Mouse (Mus musculus) kidney, embryonic 16.5 days (tissue): ENCODE measurements around the gene Abca7. TPM values are rescaled to one million over a fixed set of nuclear protein-coding genes. Genes with fewer than 3 reads are reported as not detected.
A peak's percentile ranks its signal among the peaks of the same experiment; 100 is the strongest.
"Not testable (repeated sequence)": the region's sequence is repeated elsewhere in the genome, so short reads cannot be mapped to it uniquely, and the experiment has no call there.

Experiments used
- ATAC-seq: fragments of 200-750 bp; cut with Nextera tagmentation; 2 replicates; pipeline ENCODE4 v1.8.0; 2017; ENCODE audit warnings: moderate TSS enrichment; ENCODE audit not compliant: low FRiP score, low TSS enrichment
- H3K27ac ChIP-seq: fragments of 300-500 bp; sonication (generic); 2 replicates; pipeline ENCODE4 v1.5.1; 2014; ENCODE audit warnings: low read length
- H3K27me3 ChIP-seq: fragments of 300-500 bp; sonication (generic); 2 replicates; pipeline ENCODE4 v1.6.1; 2014; ENCODE audit warnings: low read length, control low read depth, mixed read lengths; ENCODE audit not compliant: insufficient read depth
- H3K36me3 ChIP-seq: fragments of 300-500 bp; sonication (generic); 2 replicates; pipeline ENCODE4 v1.6.1; 2014; ENCODE audit warnings: low read length, control low read depth, mixed read lengths; ENCODE audit not compliant: insufficient read depth
- H3K4me1 ChIP-seq: fragments of 300-500 bp; sonication (generic); 2 replicates; pipeline ENCODE4 v1.6.1; 2014; ENCODE audit warnings: low read length, control low read depth, mixed read lengths; ENCODE audit not compliant: insufficient read depth
- H3K4me2 ChIP-seq: fragments of 300-500 bp; sonication (generic); replicated peaks from 2 replicates; pipeline ENCODE4 v1.6.1; 2014; ENCODE audit warnings: low read depth, low read length
- H3K4me3 ChIP-seq: fragments of 300-500 bp; sonication (generic); 2 replicates; pipeline ENCODE4 v1.5.1; 2014; ENCODE audit warnings: mild to moderate bottlenecking, low read length
- H3K9ac ChIP-seq: fragments of 300-500 bp; sonication (generic); replicated peaks from 2 replicates; pipeline ENCODE4 v1.6.1; 2014; ENCODE audit warnings: low read length
- H3K9me3 ChIP-seq: fragments of 300-500 bp; sonication (generic); 2 replicates; pipeline ENCODE4 v1.6.1; 2016; ENCODE audit warnings: low read length, control low read depth
- WGBS: fragments of 180-500 bp; shearing (Covaris S2); extraction: QIAGEN DNeasy Blood & Tissue Kit; methylation state at CpG from one replicate; pipeline ENCODE4 v1.1.7; 2014; 5-methylcytosine and 5-hydroxymethylcytosine counted together
- polyA plus RNA-seq: library from polyadenylated mRNA; unstranded; fragments of >200 nt; fragmentation: Nextera tagmentation; extraction: Ambion mirVana; gene quantifications from 2 replicates; pipeline ENCODE4 v1.2.1, GENCODE M21; 2015

Gene Abca7
- polyA plus RNA-seq, 1 experiment from 2014 or later = 4.2 TPM

DNA sequence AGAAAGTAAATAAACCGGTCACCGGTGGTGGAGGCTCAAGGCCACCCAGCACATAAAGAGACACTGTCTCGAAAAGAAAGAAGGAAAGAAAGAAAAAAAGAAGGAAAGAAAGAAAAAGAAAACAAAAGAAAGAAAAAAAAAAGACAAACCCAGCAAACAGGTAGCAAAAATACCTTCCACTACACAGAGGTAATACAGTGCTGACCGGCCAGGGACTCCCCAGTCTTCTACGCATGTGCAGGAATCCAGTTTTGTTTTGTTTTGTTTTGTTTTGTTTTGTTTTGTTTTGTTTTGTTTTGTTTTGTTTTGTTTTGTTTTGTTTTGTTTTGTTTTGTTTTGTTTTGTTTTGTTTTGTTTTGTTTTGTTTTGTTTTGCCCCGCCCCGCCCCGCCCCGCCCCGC, 36.9 kb upstream of the Abca7 start:
- 30% methylated on average over 10 of the region's 10 CpGs for WGBS
- not testable (repeated sequence) for H3K9me3 ChIP-seq, H3K9ac ChIP-seq, H3K27me3 ChIP-seq, ATAC-seq
- Histone ChIP-seq H3K36me3 (peaks cover 21% of the 10 kb centered on the region), H3K27ac (0 out of 2 replicates have a peak overlapping the region, but pooled peaks have one; percentile 20), H3K4me3 (peak overlapping the region; percentile 84), H3K4me2 (peak overlapping the region; percentile 20; the same call in 1 of the 2 replicates), H3K4me1 (peaks cover 20% of the 10 kb centered on the region)

DNA sequence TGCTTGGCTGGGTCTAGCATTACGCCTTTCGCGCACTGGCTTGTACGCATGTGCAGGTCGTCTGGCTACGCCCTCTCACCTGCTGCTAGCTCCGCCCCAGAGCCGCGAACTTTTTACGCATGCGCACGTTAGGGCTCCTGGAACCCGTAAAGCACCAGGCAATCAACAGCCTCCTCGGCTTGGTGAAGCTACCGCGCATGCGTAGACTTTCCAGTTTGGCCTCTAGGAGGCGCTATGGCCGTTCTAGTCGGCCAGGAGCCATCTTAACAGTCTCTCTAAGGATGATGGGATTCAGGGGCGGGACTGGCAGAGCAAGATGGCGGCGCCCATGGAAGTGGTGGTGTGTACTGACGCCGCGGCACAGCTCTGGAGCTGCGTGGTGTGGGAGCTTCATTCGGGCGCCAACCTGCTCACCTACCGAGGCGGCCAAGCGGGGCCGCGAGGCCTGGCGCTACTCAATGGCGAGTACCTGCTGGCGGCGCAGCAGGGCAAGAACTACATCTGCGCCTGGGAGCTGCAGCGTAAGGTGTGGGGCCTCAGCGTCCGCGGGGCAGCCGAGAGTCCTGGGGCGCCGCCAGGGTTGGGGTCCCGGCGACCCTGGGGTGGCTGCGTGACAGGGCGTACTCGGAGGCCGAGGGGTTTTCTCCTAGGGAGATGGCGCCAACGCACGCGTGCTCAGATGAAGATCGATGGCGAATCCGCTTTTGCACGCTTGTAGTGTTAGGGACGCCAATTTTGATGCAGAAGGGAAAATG, 36.3 kb upstream of the Abca7 start, which contains the start of gene Wdr18:
Wdr18 (plus strand) TSS at position 306 of the 755 bp plus-strand sequence.
- Histone ChIP-seq H3K4me1 (peaks cover 20% of the 10 kb centered on the region), H3K27me3 (no peaks in the 10 kb centered on the region), H3K36me3 (peaks cover 26% of the 10 kb centered on the region), H3K9ac (peak within 1 kb of the TSS; percentile 78), H3K4me3 (peak within 1 kb of the TSS; percentile 84), H3K4me2 (peak within 1 kb of the TSS; percentile 83), H3K27ac (peak within 1 kb of the TSS; percentile 41), H3K9me3 (no peaks in the 10 kb centered on the region)
- ATAC-seq = peak; percentile 94
- WGBS = under 1% methylated on average over 61 of the region's 61 CpGs

DNA sequence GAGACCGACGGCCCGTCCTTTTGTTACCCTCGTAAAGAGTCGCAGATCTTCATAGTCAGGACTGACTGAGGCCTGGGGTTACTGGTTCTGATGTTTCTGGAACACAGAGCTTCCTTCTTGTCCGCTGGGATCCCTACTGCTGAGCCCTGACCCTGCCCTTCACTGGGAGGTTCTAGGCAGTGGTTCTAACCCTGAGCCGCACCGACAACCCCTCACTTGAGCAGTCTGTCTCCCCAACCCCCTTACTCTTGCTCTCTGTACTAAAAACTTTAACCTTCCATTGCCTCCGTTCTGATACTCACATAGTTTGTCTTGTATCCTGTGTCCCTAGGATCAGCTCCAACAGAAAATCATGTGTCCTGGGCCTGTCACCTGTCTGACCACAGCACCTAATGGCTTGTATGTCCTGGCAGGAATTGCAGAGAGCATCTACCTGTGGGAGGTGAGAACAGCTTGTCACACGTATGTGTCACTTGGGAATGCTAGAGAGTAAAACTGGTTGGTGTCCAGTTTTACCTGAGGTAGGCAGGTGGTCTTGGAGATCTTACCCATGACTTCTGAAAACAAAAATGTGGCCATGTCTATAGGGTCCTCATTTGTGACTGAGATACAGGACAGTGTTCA, 35.5 kb upstream of the Abca7 start:
- peaks cover 33% of the 10 kb centered on the region for H3K36me3 ChIP-seq
- H3K27ac ChIP-seq = peak overlapping the region; percentile 41
- H3K4me2 ChIP-seq = peak overlapping the region; percentile 83
- no peaks in the 10 kb centered on the region for H3K9me3 ChIP-seq
- H3K9ac ChIP-seq = peak overlapping the region; percentile 78
- H3K4me3 ChIP-seq = peak overlapping the region; percentile 84
- peaks cover 20% of the 10 kb centered on the region for H3K4me1 ChIP-seq
- WGBS = 13% methylated on average over 10 of the region's 10 CpGs
- no peak for ATAC-seq
- H3K27me3 ChIP-seq = no peaks in the 10 kb centered on the region

DNA sequence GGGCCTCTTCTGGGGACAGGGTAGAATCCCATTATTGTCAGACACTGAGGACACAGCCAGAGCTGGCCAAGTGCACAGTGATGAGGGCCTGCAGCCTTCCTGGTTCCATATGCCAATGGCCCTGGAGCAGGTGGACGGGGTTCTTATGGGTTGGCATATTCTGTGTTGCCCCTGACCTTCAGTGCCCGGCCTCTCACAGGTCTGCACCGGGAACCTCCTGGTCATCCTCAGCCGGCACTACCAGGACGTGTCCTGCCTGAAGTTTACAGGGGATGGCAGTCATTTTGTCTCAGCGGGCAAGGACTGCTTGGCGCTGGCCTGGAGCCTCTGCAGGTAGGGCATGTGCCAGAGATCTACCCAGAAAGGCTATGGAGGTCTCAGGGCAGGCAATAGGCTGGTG, 31.6 kb upstream of the Abca7 start:
- WGBS = 93% methylated on average over 7 of the region's 7 CpGs
- H3K9me3 ChIP-seq = no peaks in the 10 kb centered on the region

DNA sequence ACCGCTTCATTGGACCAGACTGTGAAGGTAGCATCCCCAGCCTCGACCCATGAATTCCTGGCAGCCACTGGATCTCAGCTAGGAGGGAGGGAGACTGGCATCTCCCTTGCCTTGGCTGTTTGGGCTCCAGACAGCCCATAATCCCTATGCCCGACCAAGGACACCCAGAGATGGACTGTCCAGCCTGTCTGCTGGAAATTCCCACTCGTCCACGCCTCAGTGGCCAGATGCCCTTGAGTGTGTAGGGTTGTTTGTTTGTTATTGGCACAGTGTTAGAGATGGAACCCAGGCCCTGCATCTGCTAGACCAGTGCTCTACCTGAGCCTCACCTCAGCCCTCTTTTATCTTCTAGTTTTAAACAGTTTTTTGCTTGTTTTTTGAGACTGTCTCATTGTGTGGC, 31.0 kb upstream of the Abca7 start:
- Histone ChIP-seq H3K9ac (no peak overlapping the region), H3K36me3 (peaks cover 57% of the 10 kb centered on the region), H3K4me2 (no peak overlapping the region), H3K4me1 (peaks cover 9% of the 10 kb centered on the region), H3K9me3 (no peaks in the 10 kb centered on the region), H3K27me3 (no peaks in the 10 kb centered on the region), H3K27ac (no peak overlapping the region), H3K4me3 (no peak overlapping the region)
- no peak for ATAC-seq
- 86% methylated on average over 5 of the region's 5 CpGs for WGBS

More for the DNA sequence above, 31.6 kb upstream of the Abca7 start:
- H3K4me3 ChIP-seq = no peak overlapping the region
- no peak overlapping the region for H3K9ac ChIP-seq
- H3K27me3 ChIP-seq = no peaks in the 10 kb centered on the region
- H3K4me2 ChIP-seq = no peak overlapping the region
- H3K27ac ChIP-seq = no peak overlapping the region
- peaks cover 9% of the 10 kb centered on the region for H3K4me1 ChIP-seq
- ATAC-seq = no peak
- peaks cover 57% of the 10 kb centered on the region for H3K36me3 ChIP-seq

DNA sequence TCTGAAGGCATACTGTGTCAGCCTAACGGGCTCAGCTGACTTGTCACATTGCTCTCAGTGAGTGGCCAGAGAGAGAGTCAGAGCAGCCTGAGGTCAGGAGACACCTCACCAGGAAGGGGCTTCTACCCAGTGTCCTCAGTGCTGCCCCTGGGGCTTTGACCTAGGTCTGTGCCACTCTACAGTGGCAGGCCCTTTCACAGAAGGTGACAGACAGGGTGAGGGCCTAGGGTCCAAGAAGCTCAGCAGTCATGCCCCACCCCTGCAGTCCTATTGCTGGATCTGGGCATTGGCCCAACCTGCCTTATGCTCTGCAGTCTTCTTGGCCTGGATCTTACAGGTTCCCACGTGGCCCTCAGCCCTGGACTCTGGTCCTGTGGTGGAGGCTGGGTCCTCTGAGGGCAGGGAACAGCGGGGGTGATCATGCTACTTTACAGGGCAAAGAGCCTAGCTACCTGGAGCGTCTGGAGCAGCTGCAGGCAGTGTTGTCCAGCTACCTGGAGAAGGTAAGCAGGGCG, 29.4 kb upstream of the Abca7 start:
- Histone ChIP-seq H3K4me3 (no peak overlapping the region), H3K27ac (no peak overlapping the region), H3K9ac (no peak overlapping the region), H3K9me3 (no peaks in the 10 kb centered on the region), H3K27me3 (peaks cover 7% of the 10 kb centered on the region), H3K4me2 (no peak overlapping the region), H3K36me3 (peaks cover 57% of the 10 kb centered on the region), H3K4me1 (peaks cover 9% of the 10 kb centered on the region)
- ATAC-seq = no peak
- 98% methylated on average over 5 of the region's 5 CpGs for WGBS

DNA sequence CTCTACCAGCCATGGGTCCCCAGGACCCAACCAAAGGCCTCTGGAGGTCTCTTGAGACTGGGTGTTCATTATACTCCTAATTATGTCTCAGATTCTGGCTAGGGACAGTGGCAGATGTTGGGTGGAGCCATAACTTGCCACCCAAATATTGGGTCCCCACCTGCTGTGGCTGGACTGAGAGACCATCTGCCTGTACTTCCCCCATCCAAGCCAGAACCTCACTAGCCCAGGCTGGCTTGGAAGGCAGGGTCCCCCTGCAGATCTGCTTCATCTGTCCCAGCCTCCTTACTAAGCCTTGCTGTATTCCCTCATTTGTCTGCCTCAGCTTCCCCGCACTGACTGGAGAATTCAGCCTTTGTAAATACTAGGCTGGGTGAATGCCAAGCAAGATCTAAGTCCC, 28.1 kb upstream of the Abca7 start:
- Histone ChIP-seq H3K36me3 (peaks cover 49% of the 10 kb centered on the region), H3K27me3 (peaks cover 13% of the 10 kb centered on the region), H3K4me2 (no peak overlapping the region), H3K4me3 (no peak overlapping the region), H3K4me1 (peaks cover 15% of the 10 kb centered on the region), H3K9ac (no peak overlapping the region), H3K27ac (no peak overlapping the region), H3K9me3 (no peaks in the 10 kb centered on the region)
- 85% methylated on average over 1 of the region's 1 CpGs for WGBS
- no peak for ATAC-seq

DNA sequence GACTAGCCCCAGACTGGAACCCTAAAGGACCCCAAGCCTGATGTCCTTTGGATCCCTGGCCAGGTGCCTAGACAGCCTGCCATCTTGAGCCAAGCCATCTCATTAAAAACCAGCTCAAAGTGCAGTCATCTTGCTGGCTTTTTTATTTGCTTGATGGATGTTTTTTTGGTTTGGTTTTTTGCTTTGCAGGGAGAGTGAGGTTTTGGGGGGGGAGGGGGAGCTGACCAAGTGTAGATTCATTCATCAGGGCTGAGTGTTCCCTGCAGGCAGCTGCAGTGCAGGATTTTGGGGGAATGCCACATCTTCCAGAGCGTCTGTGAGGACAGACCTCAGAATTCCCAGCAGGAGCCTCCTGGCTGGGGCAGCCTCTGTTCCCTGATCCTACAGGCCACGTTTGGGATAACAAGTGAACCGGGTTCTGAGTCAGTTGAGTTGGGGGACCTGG, 27.1 kb upstream of the Abca7 start:
- WGBS = 14% methylated on average over 3 of the region's 3 CpGs

DNA sequence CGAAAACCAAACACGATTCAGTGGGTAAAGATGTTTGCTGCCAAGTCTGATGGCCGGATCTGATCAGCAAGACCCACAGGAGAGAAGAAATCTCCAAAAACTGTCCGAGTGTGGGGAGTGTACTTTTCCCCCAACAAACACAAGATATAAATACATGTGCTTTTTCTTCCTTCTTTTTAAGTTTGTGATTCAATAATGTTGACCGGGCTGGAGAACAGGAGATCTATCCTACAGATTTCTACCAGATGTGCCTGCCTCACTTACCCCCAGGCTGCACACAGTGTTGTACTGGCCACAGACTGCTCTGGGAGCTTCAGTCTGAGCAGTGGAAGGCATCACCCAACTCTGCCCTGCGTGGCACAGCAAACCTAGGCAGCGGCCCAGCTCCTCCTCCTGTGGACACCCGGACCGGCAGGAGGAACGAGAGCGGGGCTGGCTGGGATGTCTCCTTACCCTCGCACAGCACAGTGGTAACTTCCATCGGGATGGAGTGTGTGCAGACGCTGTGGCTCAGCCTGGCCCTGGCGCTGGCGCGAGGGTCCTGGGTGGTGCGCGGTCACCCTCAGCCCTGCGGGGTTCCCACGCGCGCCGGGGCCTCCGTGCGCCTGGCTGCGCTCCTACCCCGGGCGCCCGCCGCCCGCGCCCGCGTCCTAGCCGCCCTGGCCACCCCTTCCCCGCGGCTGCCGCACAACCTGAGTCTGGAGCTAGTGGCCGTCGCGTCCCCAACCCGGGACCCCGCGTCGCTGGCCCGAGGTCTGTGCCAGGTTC, 25.7 kb upstream of the Abca7 start, which contains the start of gene Grin3b:
Grin3b (plus strand) TSS at position 301 of the 768 bp plus-strand sequence.
- Histone ChIP-seq H3K9ac (peak within 1 kb of the TSS; percentile 60), H3K27me3 (peaks cover 13% of the 10 kb centered on the region), H3K4me2 (peak within 1 kb of the TSS; percentile 86), H3K4me3 (peak within 1 kb of the TSS; percentile 47), H3K27ac (no peak within 1 kb of the TSS), H3K36me3 (peaks cover 35% of the 10 kb centered on the region), H3K9me3 (no peaks in the 10 kb centered on the region), H3K4me1 (peaks cover 15% of the 10 kb centered on the region)
- ATAC-seq = peak; percentile 24
- 7% methylated on average over 47 of the region's 47 CpGs for WGBS

More for the DNA sequence above, 27.1 kb upstream of the Abca7 start:
- Histone ChIP-seq H3K9me3 (no peaks in the 10 kb centered on the region), H3K27me3 (peaks cover 13% of the 10 kb centered on the region), H3K4me1 (peaks cover 15% of the 10 kb centered on the region), H3K4me3 (no peak overlapping the region), H3K27ac (no peak overlapping the region), H3K4me2 (no peak overlapping the region), H3K9ac (no peak overlapping the region), H3K36me3 (peaks cover 40% of the 10 kb centered on the region)
- no peak for ATAC-seq
